Mouse (Mus musculus) hindlimb bud, embryonic 11.5 days (tissue): ENCODE measurements around the gene Mbnl2.

ENCODE experiments used
- DNase-seq: peaks from one replicate; pipeline ENCODE4 v3.0.0-alpha.2; 2012; ENCODE audit warnings: low read depth, low spot score; ENCODE audit errors: extremely low spot score

Mbnl2 gene

GRCm38 (mm10) chr14:120324061-120324791 is 48.8 kb downstream of the Mbnl2 start:
- no peak for DNase-seq

GRCm38 (mm10) chr14:120324883-120325480 is 49.5 kb downstream of the Mbnl2 start:
- no peak for DNase-seq

GRCm38 (mm10) chr14:120325673-120326072 is 50.2 kb downstream of the Mbnl2 start:
- no peak for DNase-seq

GRCm38 (mm10) chr14:120330454-120330853 is 55.0 kb downstream of the Mbnl2 start:
- no peak for DNase-seq

GRCm38 (mm10) chr14:120330881-120331514 is 55.5 kb downstream of the Mbnl2 start:
- no peak for DNase-seq

- no peak for DNase-seq
Observed at GRCm38 (mm10) chr14:120333465-120334243, 58.2 kb downstream of the Mbnl2 start.

- DNase-seq: no peak
Observed at GRCm38 (mm10) chr14:120335366-120335765, 59.9 kb downstream of the Mbnl2 start.

- no peak for DNase-seq
Observed at GRCm38 (mm10) chr14:120335871-120336270, 60.4 kb downstream of the Mbnl2 start.

GRCm38 (mm10) chr14:120336380-120336779 is 60.9 kb downstream of the Mbnl2 start:
- DNase-seq: no peak

GRCm38 (mm10) chr14:120336841-120337240 is 61.4 kb downstream of the Mbnl2 start:
- no peak for DNase-seq

GRCm38 (mm10) chr14:120337731-120338462 is 62.4 kb downstream of the Mbnl2 start:
- DNase-seq: no peak

GRCm38 (mm10) chr14:120338706-120339105 is 63.2 kb downstream of the Mbnl2 start:
- no peak for DNase-seq

GRCm38 (mm10) chr14:120341912-120342311 is 66.4 kb downstream of the Mbnl2 start:
- DNase-seq: no peak

- no peak for DNase-seq
Observed at GRCm38 (mm10) chr14:120342321-120342720, 66.9 kb downstream of the Mbnl2 start.

GRCm38 (mm10) chr14:120344641-120345040 is 69.2 kb downstream of the Mbnl2 start:
- DNase-seq: no peak

- no peak for DNase-seq
Observed at GRCm38 (mm10) chr14:120347410-120348315, 72.2 kb downstream of the Mbnl2 start.

- no peak for DNase-seq
Observed at GRCm38 (mm10) chr14:120349332-120349731, 73.9 kb downstream of the Mbnl2 start.

GRCm38 (mm10) chr14:120352136-120352843 is 76.8 kb downstream of the Mbnl2 start:
- DNase-seq: no peak

- DNase-seq: no peak
Observed at GRCm38 (mm10) chr14:120353211-120353610, 77.7 kb downstream of the Mbnl2 start.
